Mouse (Mus musculus) C2C12 (cell line): ENCODE measurements at regions not wholly inside any gene's neighbourhood (a gene's known extent, or its start where the extent isn't known, plus 50 kb on each side); places are given as distances from the start of the nearest gene placed in this dataset.

Experiments
- CEBPB ChIP-seq: IDR thresholded peaks from one replicate; pipeline ENCODE4 v1.6.1; 2011; ENCODE audit warnings: low read depth, mild to moderate bottlenecking, control low read depth, moderate library complexity
- CTCF ChIP-seq: IDR thresholded peaks from one replicate; pipeline ENCODE4 v1.5.1; 2011; ENCODE audit not compliant: control insufficient read depth, insufficient read depth, insufficient read length
- FOSL1 ChIP-seq: IDR thresholded peaks from one replicate; pipeline ENCODE4 v1.8.0; 2011; ENCODE audit warnings: mild to moderate bottlenecking, low read length; ENCODE audit not compliant: poor library complexity, insufficient read depth, severe bottlenecking
- MAX ChIP-seq: IDR thresholded peaks from one replicate; pipeline ENCODE4 v1.6.1; 2011; ENCODE audit warnings: mild to moderate bottlenecking, control low read depth
- USF1 ChIP-seq: IDR thresholded peaks from one replicate; pipeline ENCODE4 v1.6.1; 2011; ENCODE audit warnings: low read depth, mild to moderate bottlenecking, control low read depth, moderate library complexity

- no peak for TF ChIP-seq CTCF
- no peak for TF ChIP-seq FOSL1
- no peak for TF ChIP-seq USF1
- TF ChIP-seq CEBPB: no peak
- no peak for TF ChIP-seq MAX
Measured at GRCm38 (mm10) chr13:32550113-32550512, 211.6 kb upstream of the Gmds start.
